Mouse (Mus musculus) G1E (cell line): ENCODE measurements at regions not wholly inside any gene's neighbourhood (a gene's known extent, or its start where the extent isn't known, plus 50 kb on each side); places are given as distances from the start of the nearest gene placed in this dataset.

Experiments used
- CTCF ChIP-seq: IDR thresholded peaks from 2 replicates; pipeline ENCODE4 v1.5.1; 2012; ENCODE audit warnings: low read depth, low read length, inconsistent platforms, mixed read lengths
- TAL1 ChIP-seq: conservative IDR thresholded peaks from 2 replicates; pipeline ENCODE4 v1.6.1; 2012; ENCODE audit warnings: low read depth, low read length, inconsistent platforms, mixed read lengths

GRCm38 (mm10) chr5:38932382-38933079 lies 55.9 kb upstream of the Clnk start:
- TF ChIP-seq TAL1: no peak
- TF ChIP-seq CTCF: no peak
